Mouse (Mus musculus): Measurements from ENCODE around the gene Fam205a3. TPM values are rescaled to one million over a fixed set of nuclear protein-coding genes. Genes with fewer than 3 reads are reported as not detected.
"Not testable (repeated sequence)": the region's sequence is repeated elsewhere in the genome, so short reads cannot be mapped to it uniquely, and the experiment has no call there.

Fam205a3 gene
- under 1 TPM in 1 of 4 experiments, not detected in 3; 0.11 TPM for total RNA-seq (2022)

DNA sequence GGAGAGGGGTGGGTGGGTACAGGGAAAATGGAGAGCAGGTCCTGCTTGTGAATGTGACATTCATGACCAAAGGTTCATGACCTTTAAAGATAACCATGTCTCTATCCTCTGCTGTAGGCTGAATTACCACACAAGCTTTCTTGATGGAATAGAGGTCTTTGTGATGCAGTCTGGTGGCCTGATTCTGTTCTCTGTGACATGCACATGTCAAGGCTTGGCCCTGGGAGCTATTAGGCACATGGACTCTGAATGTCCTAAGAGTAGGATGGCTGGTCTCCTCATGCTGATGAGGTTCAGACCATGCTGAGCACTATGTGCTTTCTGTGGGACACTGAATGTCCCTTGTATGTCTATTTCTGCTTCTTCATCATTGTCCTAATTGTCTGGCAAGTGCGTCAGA, at the start of gene Fam205a3:
Gene Fam205a3 (plus strand): TSS at position 301 of the 400 bp plus-strand sequence.
- not testable (repeated sequence) for DNase-seq (ENCODE audit: low spot score)

DNA sequence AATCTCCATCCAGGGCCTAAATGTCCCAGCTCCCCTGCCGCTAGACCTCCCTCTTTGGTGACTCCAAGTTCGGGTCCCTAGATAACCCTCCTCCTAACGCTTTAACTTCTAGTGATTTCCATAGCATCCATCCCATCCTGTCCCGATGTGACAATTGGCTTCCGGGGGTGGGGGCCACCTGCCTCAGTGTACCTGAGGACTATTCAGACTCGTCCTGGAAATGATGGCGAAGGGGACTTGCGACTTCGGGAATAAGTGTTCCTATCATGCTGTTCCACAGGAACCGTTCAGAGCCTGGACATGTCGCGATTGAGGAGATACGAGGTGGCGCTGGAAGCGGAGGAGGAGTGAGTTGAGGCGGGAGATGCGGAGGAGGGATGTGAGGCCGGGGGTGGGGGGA, 24.2 kb upstream of the Fam205a3 start, which contains the start of gene Gm21953:
Gene Gm21953 (plus strand): TSS at position 301 of the 400 bp plus-strand sequence.
- not testable (repeated sequence) for DNase-seq (ENCODE audit: low spot score)

Other genes starting within 250 kb of the Fam205a3 start
- gene Gm3893, start 227.1 kb upstream of the Fam205a3 start, total RNA-seq (2022) = not detected
- 10 to 100 TPM; 28.4 to 45.6 (median 39.5) TPM for gene Gm13304, start 203.5 kb upstream of the Fam205a3 start, total RNA-seq (2022)
- not detected for gene Gm13306, start 164.9 kb upstream of the Fam205a3 start, total RNA-seq (2022)
- not detected for gene Gm13305, start 149.7 kb upstream of the Fam205a3 start, total RNA-seq (2022)
- gene Gm10600, start 77.7 kb upstream of the Fam205a3 start, total RNA-seq (2022) = under 1 TPM in 2 of 4 experiments, not detected in 2; 0.25 to 0.28 TPM
- gene Ccl21b, start 62.6 kb upstream of the Fam205a3 start, total RNA-seq (2022) = not detected
- gene Gm21953, start 24.1 kb upstream of the Fam205a3 start, total RNA-seq (2022) = not detected
- gene Gm21586, start 121.0 kb downstream of the Fam205a3 start, total RNA-seq (2022) = not detected
- under 1 TPM in 1 of 4 experiments, not detected in 3; 0.13 TPM for gene Gm2163, start 148.4 kb downstream of the Fam205a3 start, total RNA-seq (2022)
- gene Fam205a2, start 209.8 kb downstream of the Fam205a3 start, total RNA-seq (2022) = under 1 TPM in 1 of 4 experiments, not detected in 3; 0.11 TPM